Mouse (Mus musculus) heart, adult 2 months (tissue): Measurements from ENCODE around the gene Vgll1.

Experiments
- CTCF ChIP-seq: fragments of 200-600 bp; IDR thresholded peaks from 2 replicates; pipeline ENCODE4 v1.8.1; 2022; ENCODE audit warnings: antibody characterized with exemption, mild to moderate bottlenecking, moderate library complexity
- POLR2A ChIP-seq: fragments of 200-500 bp; IDR thresholded peaks from 2 replicates; pipeline ENCODE4 v1.6.1; 2011; ENCODE audit warnings: mild to moderate bottlenecking, low read depth, low read length, control low read depth; ENCODE audit not compliant: insufficient read depth

- no peak for TF ChIP-seq CTCF
- TF ChIP-seq POLR2A, result no peak
Measured at GRCm38 (mm10) chrX:57042774-57043173, 45.1 kb upstream of the Vgll1 start, which contains the start of gene Brs3.
